Mouse (Mus musculus): ENCODE data around the gene E130114P18Rik.

GRCm38 (mm10) chr4:97780666-97781435 is 3.0 kb upstream of the E130114P18Rik start:
- TF ChIP-seq CTCF (IDR thresholded peaks at IDR 0.05; ENCODE audit: low read depth, low read length) (no peak), POLR2A (IDR thresholded peaks at IDR 0.05; ENCODE audit: extremely low read depth, insufficient read depth, low read length) (no peak)
